Mouse (Mus musculus): ENCODE data around the gene Ralgapa2.

Ralgapa2 gene

GRCm38 (mm10) chr2:146361076-146361475 is 151.1 kb downstream of the Ralgapa2 start:
- CTCF ChIA-PET: no interaction called here

- CTCF ChIA-PET: no interaction called here
Measured at GRCm38 (mm10) chr2:146359676-146360075, 152.5 kb downstream of the Ralgapa2 start.

- CTCF ChIA-PET: no interaction called here
Measured at GRCm38 (mm10) chr2:146356524-146356923, 155.6 kb downstream of the Ralgapa2 start.

- CTCF ChIA-PET: no interaction called here
Measured at GRCm38 (mm10) chr2:146350230-146350629, 161.9 kb downstream of the Ralgapa2 start.

- CTCF ChIA-PET: no interaction called here
Measured at GRCm38 (mm10) chr2:146347942-146348341, 164.2 kb downstream of the Ralgapa2 start.

- CTCF ChIA-PET: no interaction called here
Measured at GRCm38 (mm10) chr2:146340090-146340489, 172.1 kb downstream of the Ralgapa2 start.

- CTCF ChIA-PET: no interaction called here
Measured at GRCm38 (mm10) chr2:146337540-146337939, 174.6 kb downstream of the Ralgapa2 start.

- CTCF ChIA-PET: no interaction called here
Measured at GRCm38 (mm10) chr2:146331894-146332476, 180.2 kb downstream of the Ralgapa2 start.

GRCm38 (mm10) chr2:146330772-146331281 is 181.3 kb downstream of the Ralgapa2 start:
- CTCF ChIA-PET: no interaction called here

- CTCF ChIA-PET: no interaction called here
Measured at GRCm38 (mm10) chr2:146330101-146330500, 182.0 kb downstream of the Ralgapa2 start.

GRCm38 (mm10) chr2:146326654-146327053 is 185.5 kb downstream of the Ralgapa2 start:
- CTCF ChIA-PET: interaction anchor here (0.6 to 1.0 kb wide), 2 partner anchors 13 to 88 kb away, joined by 3 read pairs; no protein-coding TSS in a partner anchor

GRCm38 (mm10) chr2:146324907-146325715 is 187.0 kb downstream of the Ralgapa2 start:
- CTCF ChIA-PET: interaction anchor here (0.7 kb wide), 1 partner anchor 1738 kb away, joined by 3 read pairs; no protein-coding TSS in a partner anchor

GRCm38 (mm10) chr2:146324140-146324906 is 187.8 kb downstream of the Ralgapa2 start:
- CTCF ChIA-PET: no interaction called here

GRCm38 (mm10) chr2:146323528-146323927 is 188.6 kb downstream of the Ralgapa2 start:
- CTCF ChIA-PET: no interaction called here

GRCm38 (mm10) chr2:146322770-146323169 is 189.4 kb downstream of the Ralgapa2 start:
- CTCF ChIA-PET: no interaction called here

- CTCF ChIA-PET: no interaction called here
Measured at GRCm38 (mm10) chr2:146322019-146322418, 190.1 kb downstream of the Ralgapa2 start.

- CTCF ChIA-PET: no interaction called here
Measured at GRCm38 (mm10) chr2:146320666-146321065, 191.5 kb downstream of the Ralgapa2 start.

- CTCF ChIA-PET: no interaction called here
Measured at GRCm38 (mm10) chr2:146314751-146315150, 197.4 kb downstream of the Ralgapa2 start.

GRCm38 (mm10) chr2:146313811-146314210 is 198.3 kb downstream of the Ralgapa2 start:
- CTCF ChIA-PET: interaction anchor here (0.8 kb wide), 1 partner anchor 13 kb away, joined by 3 read pairs; no protein-coding TSS in a partner anchor

- CTCF ChIA-PET: interaction anchor here (0.7 kb wide), 1 partner anchor 8 kb away, joined by 9 read pairs; no protein-coding TSS in a partner anchor
Measured at GRCm38 (mm10) chr2:146310760-146311159, 201.4 kb downstream of the Ralgapa2 start.

- CTCF ChIA-PET: interaction anchor here (0.7 kb wide), 1 partner anchor 9 kb away, joined by 9 read pairs; no protein-coding TSS in a partner anchor
Measured at GRCm38 (mm10) chr2:146310291-146310690, 201.9 kb downstream of the Ralgapa2 start.

- CTCF ChIA-PET: no interaction called here
Measured at GRCm38 (mm10) chr2:146309413-146309812, 202.7 kb downstream of the Ralgapa2 start.
